Mouse (Mus musculus) mammary gland, adult 2 months (tissue): ENCODE data around the gene Prl7a1. TPM values are rescaled to one million over a fixed set of nuclear protein-coding genes. Genes with fewer than 3 reads are reported as not detected.

ENCODE experiments used
- polyA plus RNA-seq: library from polyadenylated mRNA; depleted of rRNA; stranded (reverse); fragments of >200 nt; gene quantifications from 2 replicates; pipeline ENCODE4 v1.2.3, GENCODE M21; 2012; ENCODE audit warnings: low replicate concordance; rRNA removed

The Prl7a1 gene
- not detected in 2 replicates for polyA plus RNA-seq

GRCm38 (mm10) chr13:27642393-27642792, at the start of gene Prl7a1:
Gene Prl7a1 (minus strand): TSS chr13:27642493.

GRCm38 (mm10) chr13:27667936-27668335, 25.6 kb upstream of the Prl7a1 start, which contains the start of gene Prl7a2:
Gene Prl7a2 (minus strand): TSS chr13:27668036.

GRCm38 (mm10) chr13:27610482-27610881, 31.8 kb downstream of the Prl7a1 start, which contains the start of gene Prl7b1:
Gene Prl7b1 (minus strand): TSS chr13:27610582.

Other genes with a start within 250 kb of the Prl7a1 start
- gene Prl8a6, start 203.8 kb downstream of the Prl7a1 start, polyA plus RNA-seq, result not detected in 2 replicates
- gene Prl8a8, start 129.3 kb downstream of the Prl7a1 start, polyA plus RNA-seq, result not detected in 2 replicates
- not detected in 2 replicates for gene Prl8a9, start 77.9 kb downstream of the Prl7a1 start, polyA plus RNA-seq
- not detected in 2 replicates for gene Prl8a1, start 60.3 kb downstream of the Prl7a1 start, polyA plus RNA-seq
- not detected in 2 replicates for gene Prl7b1, start 31.9 kb downstream of the Prl7a1 start, polyA plus RNA-seq
- gene Prl7a2, start 25.5 kb upstream of the Prl7a1 start, polyA plus RNA-seq, result not detected in 2 replicates
- not detected in 2 replicates for gene Prl7d1, start 74.2 kb upstream of the Prl7a1 start, polyA plus RNA-seq
- not detected in 2 replicates for gene Prl7c1, start 138.3 kb upstream of the Prl7a1 start, polyA plus RNA-seq
- gene Prl2a1, start 159.2 kb upstream of the Prl7a1 start, polyA plus RNA-seq, result not detected in 2 replicates
- not detected in 2 replicates for gene Prl2c1, start 206.8 kb upstream of the Prl7a1 start, polyA plus RNA-seq